Mouse (Mus musculus) forebrain, embryonic 13.5 days (tissue): ENCODE measurements around the gene Senp5. TPM values are rescaled to one million over a fixed set of nuclear protein-coding genes. Genes with fewer than 3 reads are reported as not detected.

ENCODE experiments used
- ATAC-seq: fragments of 200-750 bp; cut with Nextera tagmentation; 2 replicates; pipeline ENCODE4 v1.8.0; 2017
- H3K27ac ChIP-seq: fragments of 300-500 bp; sonication (generic); 2 replicates; pipeline ENCODE4 v1.5.1; 2015; ENCODE audit warnings: inconsistent platforms, mild to moderate bottlenecking, moderate library complexity
- H3K27me3 ChIP-seq: fragments of 300-500 bp; sonication (generic); 2 replicates; pipeline ENCODE4 v1.6.1; 2015; ENCODE audit warnings: mild to moderate bottlenecking, inconsistent platforms
- H3K36me3 ChIP-seq: fragments of 300-500 bp; sonication (generic); 2 replicates; pipeline ENCODE4 v1.6.1; 2015; ENCODE audit warnings: mild to moderate bottlenecking, inconsistent platforms; ENCODE audit not compliant: poor library complexity, severe bottlenecking
- H3K4me1 ChIP-seq: fragments of 300-500 bp; sonication (generic); 2 replicates; pipeline ENCODE4 v1.6.1; 2015; ENCODE audit warnings: inconsistent platforms
- H3K4me2 ChIP-seq: fragments of 300-500 bp; sonication (generic); 2 replicates; pipeline ENCODE4 v1.6.1; 2015; ENCODE audit warnings: inconsistent platforms, mild to moderate bottlenecking, moderate library complexity
- H3K4me3 ChIP-seq: fragments of 300-500 bp; sonication (generic); 2 replicates; pipeline ENCODE4 v1.5.1; 2015; ENCODE audit warnings: mild to moderate bottlenecking, inconsistent platforms
- H3K9ac ChIP-seq: fragments of 300-500 bp; sonication (generic); 2 replicates; pipeline ENCODE4 v1.6.1; 2015; ENCODE audit warnings: mild to moderate bottlenecking, inconsistent platforms
- H3K9me3 ChIP-seq: fragments of 300-500 bp; sonication (generic); replicated peaks from 2 replicates; pipeline ENCODE4 v1.6.1; 2016; ENCODE audit warnings: inconsistent platforms
- WGBS: fragments of 180-500 bp; shearing (Covaris S2); methylation state at CpG from one replicate; pipeline ENCODE4 v1.1.7; 2015; 5-methylcytosine and 5-hydroxymethylcytosine counted together
- polyA plus RNA-seq: library from polyadenylated mRNA; unstranded; fragments of >200 nt; fragmentation: Nextera tagmentation; extraction: Ambion mirVana; gene quantifications from 2 replicates; pipeline ENCODE4 v1.2.1, GENCODE M21; 2015

Gene Senp5
- polyA plus RNA-seq, 1 experiment from 2014 or later = 17.1 TPM

DNA sequence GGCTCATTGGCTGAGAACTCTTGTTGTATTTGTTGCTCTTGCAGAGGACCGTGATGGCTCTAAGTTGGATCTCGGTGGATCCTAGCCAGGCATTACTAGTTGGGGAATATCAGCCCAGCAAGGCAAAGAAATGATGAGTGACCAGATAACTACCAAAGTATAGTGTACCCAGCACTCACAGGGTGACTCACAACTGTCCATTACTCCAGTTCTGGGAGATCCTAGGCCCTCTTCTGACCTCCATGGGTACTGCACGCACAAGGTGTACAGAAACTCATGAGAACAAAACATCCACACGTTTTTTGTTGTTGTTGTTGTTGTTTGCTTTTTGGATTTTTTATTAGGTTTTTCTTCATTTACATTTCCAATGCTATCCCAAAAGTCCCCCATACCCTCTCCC lies 66.5 kb downstream of the Senp5 start:
- Histone ChIP-seq H3K9ac (no peak overlapping the region), H3K27me3 (peaks cover 34% of the 10 kb centered on the region), H3K4me2 (no peak overlapping the region), H3K36me3 (no peaks in the 10 kb centered on the region), H3K9me3 (no peaks in the 10 kb centered on the region), H3K4me3 (no peak overlapping the region), H3K4me1 (peaks cover 33% of the 10 kb centered on the region), H3K27ac (no peak overlapping the region)
- ATAC-seq = no peak
- 88% methylated on average over 4 of the region's 4 CpGs for WGBS

DNA sequence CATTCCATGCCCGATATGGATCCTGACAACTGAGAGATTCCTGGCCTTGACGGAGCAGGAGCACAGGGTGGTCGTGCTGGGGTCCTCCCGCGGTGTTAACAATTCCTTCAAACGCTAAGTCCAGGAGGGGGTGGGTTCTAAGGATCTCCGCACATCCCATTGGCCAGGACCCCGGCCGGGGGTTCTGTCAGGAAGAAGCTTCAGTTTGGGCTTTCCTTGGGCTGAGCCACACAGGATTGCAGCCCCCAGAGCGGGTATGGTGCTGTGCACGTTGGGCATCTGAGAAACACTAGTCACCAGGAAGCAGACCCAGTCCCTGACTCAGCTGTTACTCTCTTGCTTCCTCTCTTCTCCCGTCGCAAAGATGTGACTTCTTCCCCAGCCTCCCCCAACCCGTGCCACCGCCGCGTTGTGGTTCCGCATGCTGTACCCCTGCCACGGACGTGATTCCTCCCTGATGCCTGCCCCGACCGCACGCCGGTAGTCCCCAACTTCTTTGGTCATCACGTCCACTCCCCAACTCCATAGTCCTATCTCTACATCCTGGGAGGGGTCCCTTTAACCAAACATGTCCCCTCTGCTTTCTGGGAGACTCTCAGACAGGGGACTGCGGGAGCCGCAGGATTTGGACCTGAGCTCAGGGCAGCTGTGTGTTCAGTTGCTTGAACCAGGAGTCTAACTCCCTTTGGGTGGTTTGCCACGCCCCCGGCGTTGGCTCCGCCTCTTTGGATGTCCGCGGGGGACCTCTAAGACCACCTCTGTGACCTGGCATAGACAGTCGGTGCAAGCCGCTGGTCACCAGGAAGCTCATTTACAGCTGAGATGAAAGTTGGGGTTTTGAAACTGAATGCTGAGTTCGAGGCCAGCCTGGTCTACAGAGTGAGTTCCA lies 67.8 kb downstream of the Senp5 start:
- peak overlapping the region; percentile 77 for H3K4me2 ChIP-seq
- H3K27me3 ChIP-seq = peaks cover 44% of the 10 kb centered on the region
- no peak for ATAC-seq
- no peaks in the 10 kb centered on the region for H3K9me3 ChIP-seq
- no peaks in the 10 kb centered on the region for H3K36me3 ChIP-seq
- peaks cover 33% of the 10 kb centered on the region for H3K4me1 ChIP-seq
- peak overlapping the region; percentile 52 for H3K9ac ChIP-seq
- no peak overlapping the region for H3K27ac ChIP-seq
- WGBS = 4% methylated on average over 36 of the region's 36 CpGs
- H3K4me3 ChIP-seq = peak overlapping the region; percentile 49

DNA sequence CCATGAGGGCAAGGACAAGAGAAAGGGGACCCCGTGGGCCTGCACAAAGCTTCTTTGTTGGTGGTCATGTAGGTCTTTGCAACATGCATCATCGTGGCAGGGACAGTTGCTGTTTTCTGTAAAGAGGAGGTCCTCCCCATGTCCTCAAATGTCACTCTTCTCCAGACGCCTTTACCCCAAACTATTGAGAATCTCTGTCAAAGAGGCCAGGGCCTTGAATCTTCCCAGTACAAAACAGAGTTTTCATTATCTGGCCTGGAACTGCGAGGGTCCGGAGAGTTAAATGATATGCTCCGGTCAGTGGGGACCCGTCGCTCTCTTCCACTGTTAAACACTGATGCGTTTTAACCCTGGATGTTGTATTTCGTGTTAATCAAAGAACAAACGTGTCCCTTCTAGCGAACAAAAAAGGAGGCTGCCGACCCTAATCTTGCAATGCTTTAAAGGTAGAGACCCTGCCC lies 68.5 kb downstream of the Senp5 start:
- 16% methylated on average over 13 of the region's 13 CpGs for WGBS
- Histone ChIP-seq H3K4me3 (peak overlapping the region; percentile 49), H3K4me1 (peaks cover 33% of the 10 kb centered on the region), H3K9me3 (no peaks in the 10 kb centered on the region), H3K36me3 (no peaks in the 10 kb centered on the region), H3K9ac (peak overlapping the region; percentile 73), H3K27ac (no peak overlapping the region; the same call in 1 of the 2 replicates), H3K27me3 (peaks cover 44% of the 10 kb centered on the region), H3K4me2 (peak overlapping the region; percentile 77)
- no peak for ATAC-seq

DNA sequence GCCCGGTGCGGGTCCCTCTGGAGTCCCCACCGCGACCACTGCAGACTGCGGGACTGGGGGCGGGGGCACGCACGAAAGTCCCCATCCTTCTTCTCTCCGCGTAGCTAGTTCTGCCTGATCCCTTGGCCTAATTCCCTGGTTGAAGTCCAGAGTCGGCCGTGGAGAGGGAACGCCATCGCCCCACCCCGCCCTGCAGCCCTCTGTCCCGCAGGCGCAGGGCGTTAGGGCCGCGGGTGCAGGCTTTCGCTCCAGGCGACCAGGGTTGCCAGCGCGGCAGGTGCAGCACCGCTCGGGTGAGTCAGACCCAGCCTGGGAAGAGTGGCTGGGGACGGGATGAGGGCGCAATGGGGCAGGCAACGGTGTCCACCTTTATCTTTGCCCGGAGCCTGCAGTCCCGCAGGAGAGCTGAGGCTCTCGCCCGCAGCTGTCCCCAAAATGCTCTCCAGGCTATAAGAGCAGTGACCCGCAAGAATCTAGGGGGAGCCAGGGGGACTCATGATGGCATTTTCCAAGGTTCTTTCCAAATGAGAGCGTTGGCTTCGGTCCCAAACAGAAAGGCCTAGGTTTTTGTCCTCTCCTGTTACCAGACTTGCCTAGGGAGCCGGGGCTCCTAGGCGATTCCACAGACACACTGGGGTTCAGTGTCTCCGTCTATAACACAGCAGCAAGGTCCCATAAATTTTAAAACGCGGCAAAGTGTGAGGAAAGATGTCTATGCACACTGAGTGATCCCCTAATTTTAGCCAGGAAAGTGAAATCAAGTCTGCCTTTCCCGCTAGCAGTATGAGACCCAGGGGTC lies 69.1 kb downstream of the Senp5 start, which contains the start of gene Pigz:
Gene Pigz, plus strand, starts transcription at position 101 of the 799 bp plus-strand sequence.
- Histone ChIP-seq H3K4me2 (peak within 1 kb of the TSS; percentile 77), H3K27me3 (peaks cover 44% of the 10 kb centered on the region), H3K4me1 (peaks cover 33% of the 10 kb centered on the region), H3K9me3 (no peaks in the 10 kb centered on the region), H3K9ac (peak within 1 kb of the TSS; percentile 73), H3K27ac (peak within 1 kb of the TSS; percentile 92), H3K4me3 (peak within 1 kb of the TSS; percentile 49), H3K36me3 (no peaks in the 10 kb centered on the region)
- ATAC-seq = 0 out of 2 replicates have a peak, but pooled peaks have one; percentile 12
- 4% methylated on average over 42 of the region's 42 CpGs for WGBS

DNA sequence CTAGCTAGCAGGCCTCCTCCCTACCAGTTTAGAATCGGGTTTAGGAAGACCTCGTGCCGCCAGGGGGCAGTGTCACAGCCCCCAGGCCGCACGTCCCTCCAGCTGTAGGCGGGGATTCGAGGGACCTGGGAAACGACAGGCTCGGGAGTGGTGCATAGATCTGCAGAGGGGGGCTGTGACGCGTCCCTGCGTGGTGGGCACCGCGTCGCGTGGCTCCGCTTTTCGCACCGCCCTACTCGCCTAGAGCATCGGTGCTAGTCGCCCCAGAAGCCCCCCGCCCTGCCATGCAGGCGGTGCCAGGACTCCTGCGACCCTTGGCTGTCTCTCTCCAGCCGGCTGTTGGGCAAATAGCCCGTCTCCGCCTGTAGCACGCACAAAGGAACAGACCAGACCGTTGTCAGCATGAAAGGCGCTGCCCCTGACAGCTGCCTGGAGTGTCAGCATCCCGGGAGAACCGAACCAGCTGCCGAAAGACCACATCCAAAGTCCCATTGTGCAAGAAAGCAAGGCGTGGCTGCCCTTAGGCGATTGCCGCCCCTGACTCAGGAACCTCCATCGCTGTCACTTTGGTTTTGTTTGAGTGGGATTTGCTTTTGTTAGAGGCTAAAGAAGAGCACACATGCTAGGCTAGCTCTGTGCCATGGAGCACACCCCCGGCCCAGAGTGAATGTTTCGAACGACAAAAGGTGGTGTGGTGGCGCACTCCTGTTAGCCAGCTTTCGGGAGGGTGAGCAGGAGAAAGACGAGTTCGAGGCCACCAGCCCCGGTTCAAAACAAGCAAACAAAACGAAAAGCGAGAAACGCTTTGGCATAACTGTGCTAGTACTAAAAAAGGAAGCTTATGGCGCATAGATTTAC lies 70.0 kb downstream of the Senp5 start:
- Histone ChIP-seq H3K4me3 (peak overlapping the region; percentile 49), H3K36me3 (no peaks in the 10 kb centered on the region), H3K9me3 (no peaks in the 10 kb centered on the region), H3K9ac (peak overlapping the region; percentile 73), H3K4me2 (peak overlapping the region; percentile 77), H3K27me3 (peaks cover 44% of the 10 kb centered on the region), H3K4me1 (peaks cover 33% of the 10 kb centered on the region), H3K27ac (peak overlapping the region; percentile 92)
- under 1% methylated on average over 50 of the region's 50 CpGs for WGBS
- ATAC-seq = peak; percentile 98

DNA sequence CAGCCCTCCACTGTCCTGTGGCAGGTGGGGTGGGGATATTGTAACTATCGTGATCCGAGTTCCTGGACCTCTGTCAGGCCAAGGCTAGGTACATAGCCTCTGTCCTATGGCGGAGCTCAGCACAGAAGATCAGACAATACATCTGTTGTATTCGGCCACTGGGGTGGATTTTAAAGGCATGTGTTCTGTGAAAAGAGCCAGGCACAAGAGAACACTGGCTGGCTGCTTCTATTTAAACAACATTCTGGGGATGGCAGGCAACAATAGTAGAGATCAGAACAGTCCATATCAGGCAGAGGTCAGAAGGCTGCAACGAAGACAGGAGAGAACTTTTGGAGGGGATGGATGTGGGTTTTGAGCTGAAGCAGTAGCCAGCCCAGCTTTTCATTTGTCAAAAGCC lies 70.8 kb downstream of the Senp5 start:
- ATAC-seq = peak; percentile 1; the same call in 1 of the 2 replicates
- Histone ChIP-seq H3K27me3 (peaks cover 44% of the 10 kb centered on the region), H3K9ac (0 out of 2 replicates have a peak overlapping the region, but pooled peaks have one; percentile 31), H3K4me1 (peaks cover 33% of the 10 kb centered on the region), H3K4me3 (0 out of 2 replicates have a peak overlapping the region, but pooled peaks have one; percentile 49), H3K27ac (peak overlapping the region; percentile 92; the same call in 1 of the 2 replicates), H3K9me3 (no peaks in the 10 kb centered on the region), H3K36me3 (no peaks in the 10 kb centered on the region), H3K4me2 (peak overlapping the region; percentile 77; the same call in 1 of the 2 replicates)
- 17% methylated on average over 5 of the region's 5 CpGs for WGBS

DNA sequence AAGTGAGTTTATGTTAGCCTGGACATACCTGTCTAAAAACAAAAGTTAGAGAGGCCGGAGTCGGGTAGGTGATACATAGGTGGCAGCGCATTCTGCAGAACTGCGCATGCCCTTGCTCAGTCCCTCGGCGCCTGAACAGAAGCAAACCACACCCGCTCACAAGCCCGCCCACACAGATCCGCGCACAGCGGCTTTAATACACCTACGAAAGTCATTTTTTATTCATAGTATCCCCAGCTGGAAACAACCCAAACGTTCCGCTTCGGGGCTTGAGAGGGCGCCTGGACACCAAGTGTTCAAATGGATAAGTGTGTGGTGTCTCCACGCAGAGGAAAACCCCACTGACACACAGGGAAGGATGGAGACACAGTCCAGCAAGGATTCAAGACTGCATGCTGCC lies 71.8 kb downstream of the Senp5 start:
- Histone ChIP-seq H3K4me2 (no peak overlapping the region), H3K36me3 (no peaks in the 10 kb centered on the region), H3K9ac (no peak overlapping the region), H3K4me1 (peaks cover 33% of the 10 kb centered on the region), H3K27ac (no peak overlapping the region), H3K9me3 (no peaks in the 10 kb centered on the region), H3K27me3 (peaks cover 38% of the 10 kb centered on the region), H3K4me3 (no peak overlapping the region)
- no peak for ATAC-seq
- 64% methylated on average over 17 of the region's 17 CpGs for WGBS

DNA sequence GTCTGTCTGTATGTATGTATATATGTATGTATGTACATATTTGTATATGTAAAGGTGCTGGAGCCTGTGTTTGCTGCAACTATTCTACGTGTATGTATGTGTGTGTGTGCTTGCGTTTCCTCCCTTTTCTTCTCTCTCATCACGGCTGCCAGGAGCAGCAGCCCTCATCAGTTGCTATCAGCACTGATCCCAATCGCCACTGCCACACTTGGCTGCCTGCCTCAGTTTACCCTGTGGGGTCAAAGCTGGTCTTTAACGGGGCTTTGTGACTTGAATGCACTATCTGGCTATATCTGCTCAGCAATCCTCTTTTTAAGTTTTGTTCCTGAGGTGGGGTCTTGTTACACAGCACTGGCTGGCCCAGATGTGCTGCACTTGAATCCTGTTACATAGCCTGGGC lies 75.7 kb downstream of the Senp5 start:
- WGBS = 90% methylated on average over 5 of the region's 5 CpGs
- no peaks in the 10 kb centered on the region for H3K36me3 ChIP-seq

DNA sequence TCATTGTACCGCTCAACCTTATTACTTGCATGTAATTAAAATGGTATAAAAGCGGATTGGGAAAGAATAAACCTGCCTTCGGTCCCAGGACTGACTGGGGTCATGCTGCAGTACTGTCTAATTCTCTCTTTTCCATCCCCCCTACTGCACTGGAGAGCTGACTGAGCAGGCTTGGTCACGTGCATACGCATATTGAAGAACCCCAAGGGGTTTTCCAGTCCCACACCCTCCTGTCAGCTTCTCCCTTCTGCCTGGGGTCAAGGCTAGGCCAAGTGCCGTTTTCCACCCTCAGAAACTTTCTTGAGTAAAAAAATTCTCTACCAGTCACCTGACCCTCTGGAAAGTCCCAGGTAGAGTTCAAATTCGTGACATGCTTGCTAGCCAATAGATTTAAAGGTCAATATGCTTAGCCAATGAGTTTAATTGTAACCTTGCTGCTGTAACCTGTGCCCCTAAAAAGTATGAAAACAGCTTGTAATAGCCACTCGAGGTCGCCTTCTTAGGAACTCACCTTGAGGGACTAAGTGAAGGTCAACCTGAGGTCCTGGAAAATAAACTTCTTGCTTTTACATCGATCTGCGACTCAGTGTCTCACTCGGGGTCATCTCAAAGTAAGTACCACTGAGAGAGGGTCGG lies 76.4 kb downstream of the Senp5 start:
- Histone ChIP-seq H3K27me3 (peaks cover 10% of the 10 kb centered on the region; the same call in 1 of the 2 replicates), H3K4me2 (no peak overlapping the region), H3K9ac (no peak overlapping the region), H3K9me3 (no peaks in the 10 kb centered on the region), H3K4me1 (no peaks in the 10 kb centered on the region), H3K27ac (no peak overlapping the region), H3K36me3 (no peaks in the 10 kb centered on the region), H3K4me3 (no peak overlapping the region)
- 89% methylated on average over 13 of the region's 13 CpGs for WGBS
- ATAC-seq = no peak

More for the DNA sequence above, 75.7 kb downstream of the Senp5 start:
- Histone ChIP-seq H3K4me2 (no peak overlapping the region), H3K9me3 (no peaks in the 10 kb centered on the region), H3K27me3 (peaks cover 10% of the 10 kb centered on the region; the same call in 1 of the 2 replicates), H3K27ac (no peak overlapping the region), H3K4me3 (no peak overlapping the region), H3K4me1 (peaks cover 5% of the 10 kb centered on the region; the same call in 1 of the 2 replicates), H3K9ac (no peak overlapping the region)
- ATAC-seq = no peak

DNA sequence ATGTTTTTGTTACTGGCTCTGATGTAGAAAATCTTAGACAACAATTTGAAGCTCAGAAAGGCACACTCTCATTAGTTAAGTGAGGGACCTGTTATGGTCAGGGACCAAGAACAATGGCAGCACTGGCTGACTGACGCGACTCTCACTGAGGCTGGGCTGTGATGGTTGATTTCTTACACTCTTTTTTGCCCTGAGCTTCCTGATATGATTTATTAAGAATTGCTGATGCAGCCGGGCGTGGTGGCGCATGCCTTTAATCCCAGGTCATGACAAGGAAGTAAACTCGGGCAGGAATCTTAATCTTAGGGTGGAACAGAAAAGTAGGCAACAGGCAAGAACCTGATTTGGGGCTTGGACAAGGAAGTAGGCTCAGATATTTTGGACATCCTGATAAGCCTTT lies 77.0 kb downstream of the Senp5 start:
- H3K27ac ChIP-seq = no peak overlapping the region
- H3K36me3 ChIP-seq = no peaks in the 10 kb centered on the region
- no peak overlapping the region for H3K9ac ChIP-seq
- no peaks in the 10 kb centered on the region for H3K4me1 ChIP-seq
- no peaks in the 10 kb centered on the region for H3K9me3 ChIP-seq
- no peak overlapping the region for H3K4me3 ChIP-seq
- WGBS = 77% methylated on average over 6 of the region's 6 CpGs
- peaks cover 7% of the 10 kb centered on the region; the same call in 1 of the 2 replicates for H3K27me3 ChIP-seq
- no peak for ATAC-seq
- no peak overlapping the region for H3K4me2 ChIP-seq

DNA sequence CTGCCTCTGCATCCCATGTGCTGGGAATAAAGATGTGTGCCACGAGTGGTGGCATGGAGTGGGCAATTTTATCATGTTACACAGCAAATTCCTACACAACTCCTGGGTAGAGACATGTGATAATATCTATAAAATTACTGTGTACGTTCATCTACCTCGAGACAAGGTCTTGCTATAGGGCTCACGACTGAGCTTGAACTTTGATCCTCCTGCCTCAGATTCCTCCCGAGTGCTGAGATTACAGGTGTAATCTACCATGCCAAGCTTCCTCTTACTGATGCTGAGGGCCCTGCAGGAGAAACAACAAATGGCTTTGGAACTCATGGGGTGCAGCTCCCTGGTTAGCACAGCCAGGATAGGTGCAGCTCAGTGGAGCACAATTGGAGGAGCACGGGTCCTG lies 78.7 kb downstream of the Senp5 start:
- H3K4me3 ChIP-seq = no peak overlapping the region

More for the DNA sequence above, 78.7 kb downstream of the Senp5 start:
- Histone ChIP-seq H3K9me3 (no peaks in the 10 kb centered on the region), H3K4me2 (no peak overlapping the region), H3K4me1 (no peaks in the 10 kb centered on the region), H3K36me3 (no peaks in the 10 kb centered on the region), H3K27me3 (no peaks in the 10 kb centered on the region), H3K9ac (no peak overlapping the region), H3K27ac (no peak overlapping the region)
- WGBS = 83% methylated on average over 6 of the region's 6 CpGs
- no peak for ATAC-seq
